Mouse (Mus musculus) heart, adult 2 months (tissue): ENCODE results near the gene Cenph.

ENCODE experiments used
- CTCF ChIP-seq: fragments of 200-600 bp; IDR thresholded peaks from 2 replicates; pipeline ENCODE4 v1.8.1; 2022; ENCODE audit warnings: antibody characterized with exemption, mild to moderate bottlenecking, moderate library complexity
- EP300 ChIP-seq: fragments of 200-500 bp; IDR thresholded peaks from 2 replicates; pipeline ENCODE4 v1.6.1; 2011; ENCODE audit warnings: low read depth, low read length, control low read depth; ENCODE audit not compliant: insufficient read depth

DNA sequence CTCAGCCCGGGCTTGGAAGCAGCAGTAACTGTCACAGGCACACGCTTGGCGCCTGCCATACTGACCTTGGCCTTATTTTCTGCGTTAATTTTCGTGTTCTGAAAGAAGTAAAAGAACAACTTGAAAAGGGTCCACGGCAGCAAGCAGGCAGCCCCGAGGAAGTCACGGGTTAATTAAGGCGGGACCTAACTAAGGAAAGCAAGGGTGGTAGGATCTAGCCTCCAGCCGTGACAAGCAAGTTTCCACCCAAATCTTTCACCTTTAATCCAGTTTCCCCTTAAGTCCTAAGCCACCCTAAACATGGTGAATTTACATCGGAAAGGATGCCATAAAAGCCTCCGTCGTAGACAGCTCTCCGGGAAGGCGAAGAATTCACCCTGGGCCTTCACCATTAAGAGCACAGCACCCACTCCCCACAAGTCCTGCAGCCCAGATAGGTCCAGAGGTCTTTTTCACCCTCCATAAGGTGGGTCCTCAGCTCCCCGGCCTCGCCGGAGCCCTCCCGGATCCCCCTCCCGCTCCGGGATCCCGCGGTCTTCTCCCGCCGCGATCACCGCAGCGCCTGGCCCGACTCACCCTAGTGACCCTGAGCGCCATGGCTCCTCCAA, 10.2 kb upstream of the Cenph start:
- TF ChIP-seq CTCF, result no peak
- no peak for TF ChIP-seq EP300
